Mouse (Mus musculus) heart, embryonic 15.5 days (tissue): ENCODE measurements at regions not wholly inside any gene's neighbourhood (a gene's known extent, or its start where the extent isn't known, plus 50 kb on each side); places are given as distances from the start of the nearest gene placed in this dataset.

Experiments used
- ATAC-seq: fragments of 200-750 bp; cut with Nextera tagmentation; replicated peaks from 2 replicates; pipeline ENCODE4 v1.8.0; 2017; ENCODE audit warnings: low read depth, moderate TSS enrichment; ENCODE audit not compliant: insufficient number of reproducible peaks, insufficient read depth, low FRiP score
- H3K27ac ChIP-seq: fragments of 300-500 bp; sonication (generic); 2 replicates; pipeline ENCODE4 v1.5.1; 2015; ENCODE audit warnings: mild to moderate bottlenecking, inconsistent platforms
- H3K27me3 ChIP-seq: fragments of 300-500 bp; sonication (generic); 2 replicates; pipeline ENCODE4 v1.6.1; 2015; ENCODE audit warnings: inconsistent platforms
- H3K36me3 ChIP-seq: fragments of 300-500 bp; sonication (generic); 2 replicates; pipeline ENCODE4 v1.6.1; 2015; ENCODE audit warnings: mild to moderate bottlenecking, inconsistent platforms
- H3K4me1 ChIP-seq: fragments of 300-500 bp; sonication (generic); replicated peaks from 2 replicates; pipeline ENCODE4 v1.6.1; 2015; ENCODE audit warnings: inconsistent platforms
- H3K4me2 ChIP-seq: fragments of 300-500 bp; sonication (generic); 2 replicates; pipeline ENCODE4 v1.6.1; 2015; ENCODE audit warnings: inconsistent platforms, mild to moderate bottlenecking, moderate library complexity
- H3K4me3 ChIP-seq: fragments of 300-500 bp; sonication (generic); 2 replicates; pipeline ENCODE4 v1.5.1; 2015; ENCODE audit warnings: mild to moderate bottlenecking, inconsistent platforms
- H3K9ac ChIP-seq: fragments of 300-500 bp; sonication (generic); 2 replicates; pipeline ENCODE4 v1.6.1; 2015; ENCODE audit warnings: mild to moderate bottlenecking, inconsistent platforms
- H3K9me3 ChIP-seq: fragments of 300-500 bp; sonication (generic); replicated peaks from 2 replicates; pipeline ENCODE4 v1.6.1; 2016; ENCODE audit warnings: inconsistent platforms
- WGBS: fragments of 180-500 bp; shearing (Covaris S2); methylation state at CpG from one replicate; pipeline ENCODE4 v1.1.7; 2015; ENCODE audit warnings: mixed read lengths; 5-methylcytosine and 5-hydroxymethylcytosine counted together

DNA sequence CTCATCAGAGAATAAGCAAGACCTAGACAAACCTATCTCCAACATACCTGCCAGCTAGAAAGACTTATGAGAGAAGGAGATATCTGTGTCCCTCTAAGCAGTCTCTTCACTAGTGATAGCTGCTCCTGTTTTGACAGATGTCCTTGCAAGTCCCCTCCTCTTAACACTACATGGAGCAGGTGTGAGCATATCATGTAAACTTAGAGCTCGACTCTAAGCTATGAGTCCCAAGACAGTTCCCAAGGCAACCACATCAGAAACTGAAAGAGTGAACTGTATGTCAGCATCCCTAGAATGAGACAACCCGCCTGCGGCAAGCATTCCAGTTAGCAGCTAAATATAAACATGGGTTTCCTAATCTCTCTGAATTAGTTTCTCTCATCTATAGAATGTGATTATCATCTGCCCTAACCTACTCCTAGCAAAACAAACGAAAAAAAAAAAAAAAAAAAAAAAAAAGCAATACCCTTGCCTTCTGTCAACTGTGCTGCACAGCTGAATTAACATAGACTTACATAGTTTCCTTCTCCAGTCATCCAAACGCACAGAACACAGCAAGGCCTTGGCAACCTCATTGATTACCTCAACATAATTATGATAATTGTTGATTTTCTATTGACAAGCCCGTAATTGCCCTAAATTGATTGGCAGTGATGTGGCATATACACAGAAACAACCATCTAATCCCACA is 383.4 kb downstream of the Samd5 start:
- Histone ChIP-seq H3K9ac (no peak overlapping the region), H3K4me3 (no peak overlapping the region), H3K4me1 (no peaks in the 10 kb centered on the region), H3K4me2 (no peak overlapping the region), H3K27ac (no peak overlapping the region), H3K36me3 (no peaks in the 10 kb centered on the region), H3K27me3 (no peaks in the 10 kb centered on the region), H3K9me3 (no peaks in the 10 kb centered on the region)
- ATAC-seq, result no peak
- 45% methylated on average over 6 of the region's 6 CpGs for WGBS

DNA sequence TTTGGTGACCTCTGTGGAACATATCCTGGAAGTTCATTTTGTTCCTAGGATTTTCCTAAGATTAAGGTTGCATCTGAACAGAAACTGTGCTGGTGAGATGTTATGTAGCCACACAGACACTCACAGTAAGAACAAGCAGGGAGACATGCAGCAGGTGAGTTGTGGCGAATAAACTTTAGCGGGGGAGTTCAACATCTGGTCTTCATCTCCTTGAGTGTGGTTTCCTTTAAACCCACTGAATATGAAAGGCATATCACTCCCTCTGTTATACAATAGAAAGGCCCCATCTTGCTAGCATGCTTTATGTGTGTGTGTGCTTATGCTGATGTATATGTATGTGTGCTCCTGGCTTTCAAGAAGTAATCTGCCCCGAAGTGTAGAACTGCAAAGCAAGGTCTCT is 387.1 kb upstream of the Sash1 start:
- Histone ChIP-seq H3K4me1 (peaks cover 13% of the 10 kb centered on the region; the same call in 1 of the 2 replicates), H3K36me3 (no peaks in the 10 kb centered on the region), H3K9me3 (no peaks in the 10 kb centered on the region), H3K9ac (no peak overlapping the region), H3K27me3 (no peaks in the 10 kb centered on the region), H3K4me3 (no peak overlapping the region), H3K27ac (peak overlapping the region; percentile 78), H3K4me2 (no peak overlapping the region)
- ATAC-seq, result no peak
- 76% methylated on average over 3 of the region's 3 CpGs for WGBS

DNA sequence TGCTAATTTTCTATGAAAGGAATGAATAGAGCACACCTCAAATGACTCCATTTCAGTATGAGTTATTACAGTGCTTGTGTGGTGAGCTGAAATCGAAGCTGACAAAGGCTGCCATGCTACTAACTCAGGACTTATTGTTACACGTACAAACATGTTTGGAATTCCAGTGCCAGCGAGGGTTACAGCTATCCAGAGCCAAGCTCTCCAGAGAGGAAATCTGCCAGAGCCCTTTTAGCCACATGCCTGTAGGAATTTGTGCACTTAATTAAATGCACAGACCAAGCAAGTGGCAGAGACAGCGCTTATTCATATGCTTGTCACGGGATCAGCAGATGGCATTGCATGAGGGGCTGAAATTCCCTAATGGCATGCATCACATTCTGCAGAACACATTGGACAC is 386.4 kb upstream of the Sash1 start:
- H3K9ac ChIP-seq, result no peak overlapping the region
- peak overlapping the region; percentile 78 for H3K27ac ChIP-seq
- no peak overlapping the region for H3K4me2 ChIP-seq
- H3K9me3 ChIP-seq, result no peaks in the 10 kb centered on the region
- 22% methylated on average over 5 of the region's 5 CpGs for WGBS
- H3K36me3 ChIP-seq, result no peaks in the 10 kb centered on the region
- no peak overlapping the region for H3K4me3 ChIP-seq
- ATAC-seq, result peak; percentile 74
- no peaks in the 10 kb centered on the region for H3K27me3 ChIP-seq
- peaks cover 13% of the 10 kb centered on the region; the same call in 1 of the 2 replicates for H3K4me1 ChIP-seq

DNA sequence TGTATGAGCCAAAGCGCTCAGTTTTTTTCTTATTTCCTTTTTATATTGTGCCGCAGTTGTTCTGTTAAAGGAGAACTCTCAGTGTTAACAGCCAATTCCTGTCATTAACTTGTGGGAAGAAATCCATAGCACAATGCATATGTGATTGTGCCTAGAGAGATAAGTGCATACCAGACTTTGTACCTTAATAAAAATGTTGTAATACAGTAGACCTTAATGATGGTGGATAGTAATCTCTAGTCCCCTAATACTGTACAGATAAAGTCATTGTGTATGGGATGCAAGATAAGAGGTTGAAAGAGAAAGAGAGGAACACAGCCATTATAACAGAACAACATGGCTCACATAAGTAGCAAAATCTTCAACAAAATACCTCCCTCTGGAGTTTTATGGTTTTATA is 379.7 kb upstream of the Sash1 start:
- no peaks in the 10 kb centered on the region for H3K9me3 ChIP-seq
- H3K36me3 ChIP-seq, result no peaks in the 10 kb centered on the region
- no peak overlapping the region for H3K4me3 ChIP-seq
- no peak overlapping the region for H3K9ac ChIP-seq
- no peaks in the 10 kb centered on the region for H3K27me3 ChIP-seq
- 81% methylated on average over 2 of the region's 2 CpGs for WGBS
- no peak overlapping the region for H3K27ac ChIP-seq
- H3K4me2 ChIP-seq, result no peak overlapping the region
- no peak for ATAC-seq
- H3K4me1 ChIP-seq, result no peaks in the 10 kb centered on the region

DNA sequence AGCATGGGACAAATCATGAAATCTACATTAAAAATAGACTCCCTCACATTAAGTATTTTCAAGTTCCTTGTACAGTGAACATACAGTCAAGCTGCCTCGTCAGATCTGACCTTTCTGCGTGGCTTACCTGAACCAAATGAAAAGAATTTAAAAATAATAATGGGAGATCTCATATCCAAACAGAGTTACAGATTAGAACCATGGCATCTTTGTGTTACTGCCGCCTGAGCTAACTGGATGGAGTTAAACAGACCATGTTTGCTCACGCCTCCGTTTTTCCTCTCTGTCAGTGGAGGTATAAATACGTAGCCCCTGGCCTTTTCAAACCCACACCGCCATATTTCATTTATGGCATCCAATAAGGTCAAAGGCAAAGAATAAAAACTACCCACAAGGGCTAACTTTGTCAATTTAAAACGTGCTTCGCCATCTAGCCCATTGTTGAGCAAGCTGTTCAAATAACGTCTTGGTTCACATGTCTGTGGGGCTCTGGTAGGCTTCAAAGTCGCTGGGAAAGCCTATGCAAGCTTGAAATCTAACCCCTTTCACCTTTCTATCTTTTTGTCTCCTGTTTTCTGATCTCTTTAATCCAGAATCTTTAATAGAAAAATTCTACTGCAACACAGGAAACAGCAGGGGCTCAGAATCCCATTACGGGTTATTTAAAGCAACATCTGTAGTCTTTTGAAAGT is 378.6 kb upstream of the Sash1 start:
- Histone ChIP-seq H3K9me3 (no peaks in the 10 kb centered on the region), H3K27me3 (no peaks in the 10 kb centered on the region), H3K4me3 (no peak overlapping the region), H3K36me3 (no peaks in the 10 kb centered on the region), H3K4me2 (no peak overlapping the region), H3K27ac (no peak overlapping the region), H3K9ac (no peak overlapping the region), H3K4me1 (no peaks in the 10 kb centered on the region)
- ATAC-seq, result no peak
- 79% methylated on average over 12 of the region's 12 CpGs for WGBS

- Histone ChIP-seq H3K27me3 (no peaks in the 10 kb centered on the region), H3K9ac (no peak overlapping the region), H3K4me3 (no peak overlapping the region), H3K4me2 (no peak overlapping the region), H3K36me3 (no peaks in the 10 kb centered on the region), H3K9me3 (no peaks in the 10 kb centered on the region), H3K27ac (no peak overlapping the region), H3K4me1 (no peaks in the 10 kb centered on the region)
- ATAC-seq, result no peak
- WGBS, result 70% methylated on average over 1 of the region's 1 CpGs
Observed at GRCm38 (mm10) chr10:9258705-9259104, 372.8 kb upstream of the Sash1 start.

- Histone ChIP-seq H3K36me3 (no peaks in the 10 kb centered on the region), H3K4me3 (no peak overlapping the region), H3K9ac (no peak overlapping the region), H3K27ac (no peak overlapping the region), H3K4me2 (no peak overlapping the region), H3K4me1 (no peaks in the 10 kb centered on the region), H3K27me3 (no peaks in the 10 kb centered on the region), H3K9me3 (no peaks in the 10 kb centered on the region)
- no peak for ATAC-seq
- 10% methylated on average over 3 of the region's 3 CpGs for WGBS
Observed at GRCm38 (mm10) chr10:9252941-9253217, 367.0 kb upstream of the Sash1 start.

- Histone ChIP-seq H3K36me3 (no peaks in the 10 kb centered on the region), H3K27me3 (no peaks in the 10 kb centered on the region), H3K4me1 (no peaks in the 10 kb centered on the region), H3K9ac (no peak overlapping the region), H3K27ac (no peak overlapping the region), H3K9me3 (no peaks in the 10 kb centered on the region), H3K4me2 (no peak overlapping the region), H3K4me3 (no peak overlapping the region)
- 52% methylated on average over 7 of the region's 7 CpGs for WGBS
- no peak for ATAC-seq
Observed at GRCm38 (mm10) chr10:9252120-9252940, 366.5 kb upstream of the Sash1 start.

GRCm38 (mm10) chr10:9243281-9243618 is 357.4 kb upstream of the Sash1 start:
- 69% methylated on average over 4 of the region's 4 CpGs for WGBS
- Histone ChIP-seq H3K4me1 (peaks cover 9% of the 10 kb centered on the region), H3K9me3 (no peaks in the 10 kb centered on the region), H3K27me3 (no peaks in the 10 kb centered on the region), H3K27ac (no peak overlapping the region), H3K9ac (no peak overlapping the region), H3K36me3 (no peaks in the 10 kb centered on the region), H3K4me2 (no peak overlapping the region), H3K4me3 (no peak overlapping the region)
- ATAC-seq, result no peak

GRCm38 (mm10) chr10:9242596-9243280 is 356.9 kb upstream of the Sash1 start:
- Histone ChIP-seq H3K4me2 (no peak overlapping the region), H3K4me1 (peaks cover 9% of the 10 kb centered on the region), H3K36me3 (no peaks in the 10 kb centered on the region), H3K27ac (no peak overlapping the region), H3K4me3 (no peak overlapping the region), H3K27me3 (no peaks in the 10 kb centered on the region), H3K9me3 (no peaks in the 10 kb centered on the region), H3K9ac (no peak overlapping the region)
- WGBS, result 70% methylated on average over 7 of the region's 7 CpGs
- ATAC-seq, result no peak

DNA sequence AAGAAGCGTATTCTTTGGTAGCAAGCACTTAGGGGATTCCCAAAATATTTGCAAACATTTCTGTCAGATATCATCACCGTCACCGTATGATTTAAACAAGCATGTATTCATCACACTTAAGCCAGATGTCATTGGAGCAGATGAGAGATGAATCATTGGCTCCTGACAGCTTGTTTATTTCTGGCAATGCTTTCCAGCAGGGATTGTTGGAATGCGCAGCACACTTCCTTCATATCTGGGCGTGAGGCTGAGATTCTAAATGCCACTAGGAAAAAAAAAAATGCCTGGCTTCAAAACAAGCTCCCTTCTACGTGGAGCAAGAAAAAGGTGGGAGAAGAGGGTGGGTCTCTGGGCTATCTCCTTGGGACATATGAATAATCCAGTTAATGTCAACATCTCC is 354.1 kb upstream of the Sash1 start:
- no peak for ATAC-seq

More for the DNA sequence above, 354.1 kb upstream of the Sash1 start:
- 19% methylated on average over 6 of the region's 6 CpGs for WGBS
- Histone ChIP-seq H3K9ac (no peak overlapping the region), H3K4me1 (peaks cover 9% of the 10 kb centered on the region), H3K27me3 (no peaks in the 10 kb centered on the region), H3K27ac (peak overlapping the region; percentile 23; the same call in 1 of the 2 replicates), H3K9me3 (no peaks in the 10 kb centered on the region), H3K4me3 (no peak overlapping the region), H3K36me3 (no peaks in the 10 kb centered on the region), H3K4me2 (no peak overlapping the region)
